Mouse (Mus musculus) adrenal gland, postnatal 14 days (tissue): ENCODE measurements at regions not wholly inside any gene's neighbourhood (a gene's known extent, or its start where the extent isn't known, plus 50 kb on each side); places are given as distances from the start of the nearest gene placed in this dataset.

ENCODE experiments used
- DNase-seq: peaks from one replicate; pipeline ENCODE4 v3.0.0; 2021; ENCODE audit warnings: mixed read lengths

GRCm38 (mm10) chr1:121842381-121843075 lies 274.7 kb upstream of the Ddx18 start:
- DNase-seq: no peak

GRCm38 (mm10) chr1:121833559-121833958 lies 265.8 kb upstream of the Ddx18 start:
- no peak for DNase-seq

- DNase-seq: peak; percentile 31
Measured at GRCm38 (mm10) chr1:121830242-121830641, 262.5 kb upstream of the Ddx18 start.

GRCm38 (mm10) chr1:121822950-121823349 lies 255.2 kb upstream of the Ddx18 start:
- no peak for DNase-seq

DNA sequence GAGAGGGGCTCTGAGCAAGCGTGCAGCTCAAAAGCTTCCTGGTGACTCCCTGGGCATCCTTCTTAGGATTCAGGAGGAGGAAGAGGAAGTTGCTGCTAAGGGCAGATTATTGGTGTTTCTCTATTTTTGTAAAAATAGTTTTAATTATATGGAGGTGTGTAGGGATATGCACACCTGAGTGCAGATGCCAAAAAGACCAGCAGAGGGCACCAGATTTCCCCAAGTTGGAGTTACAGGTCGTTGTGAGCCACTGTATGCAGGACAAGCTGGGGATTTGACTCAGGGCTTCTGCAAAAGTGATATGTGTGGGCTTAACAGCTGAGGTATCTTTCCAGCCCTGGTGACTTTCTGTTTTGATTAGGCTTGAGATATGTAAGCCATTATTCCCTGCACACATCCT lies 235.5 kb upstream of the Ddx18 start:
- no peak for DNase-seq

- DNase-seq: no peak
Measured at GRCm38 (mm10) chr1:121802476-121802875, 234.7 kb upstream of the Ddx18 start.

DNA sequence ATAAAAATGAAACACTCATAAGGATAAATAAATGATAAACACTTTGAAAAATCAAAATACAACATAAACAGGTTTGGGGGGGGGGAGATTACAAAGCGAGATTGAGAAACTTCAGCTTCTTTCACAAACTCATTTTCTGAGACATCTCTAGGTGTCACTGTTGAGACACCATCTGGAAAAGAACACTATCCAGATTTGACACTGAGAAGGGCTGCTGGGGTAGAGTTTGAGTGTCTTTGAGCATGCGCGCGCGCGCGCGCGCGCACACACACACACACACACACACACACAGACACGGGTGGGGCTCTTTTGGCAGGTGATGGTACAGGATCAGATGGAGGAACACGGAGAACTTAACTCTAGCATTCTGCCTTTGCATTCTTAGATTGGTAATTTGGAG lies 230.7 kb upstream of the Ddx18 start:
- no peak for DNase-seq

DNA sequence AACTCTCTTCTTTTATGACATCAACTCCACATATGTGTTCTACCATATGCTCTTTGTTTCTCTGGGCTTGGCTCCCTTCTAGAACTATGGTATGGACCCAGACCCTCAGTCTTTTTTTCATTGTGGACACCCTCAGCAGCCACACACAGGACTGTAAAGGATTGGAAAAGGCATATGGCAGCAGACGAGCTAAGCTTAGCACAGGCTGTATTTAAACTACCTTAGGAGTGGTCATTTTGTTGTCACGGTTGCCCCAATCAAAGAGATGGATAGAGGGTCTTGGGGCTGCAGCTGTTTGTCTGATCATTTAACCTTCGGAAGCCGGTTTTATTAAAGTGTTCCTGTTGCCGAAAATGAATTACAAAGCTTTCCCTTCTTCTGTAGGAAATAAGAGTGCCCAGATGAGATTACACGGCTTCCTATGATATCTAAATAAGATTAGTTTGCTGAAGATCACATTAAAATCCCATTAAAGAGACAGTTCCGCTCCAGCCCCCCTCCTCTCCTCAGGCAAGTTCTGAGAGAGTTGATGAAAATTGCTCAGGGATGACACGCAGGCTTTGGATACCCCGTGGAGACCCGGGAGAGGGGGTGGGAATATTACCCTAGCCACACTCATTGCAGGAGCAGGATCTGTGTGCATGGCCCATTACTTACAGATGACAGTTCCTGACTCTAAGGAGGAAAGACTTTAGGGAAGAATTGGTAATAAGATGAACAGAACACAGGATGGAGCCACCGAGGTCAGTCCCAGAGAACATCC lies 227.4 kb upstream of the Ddx18 start:
- DNase-seq: no peak

DNA sequence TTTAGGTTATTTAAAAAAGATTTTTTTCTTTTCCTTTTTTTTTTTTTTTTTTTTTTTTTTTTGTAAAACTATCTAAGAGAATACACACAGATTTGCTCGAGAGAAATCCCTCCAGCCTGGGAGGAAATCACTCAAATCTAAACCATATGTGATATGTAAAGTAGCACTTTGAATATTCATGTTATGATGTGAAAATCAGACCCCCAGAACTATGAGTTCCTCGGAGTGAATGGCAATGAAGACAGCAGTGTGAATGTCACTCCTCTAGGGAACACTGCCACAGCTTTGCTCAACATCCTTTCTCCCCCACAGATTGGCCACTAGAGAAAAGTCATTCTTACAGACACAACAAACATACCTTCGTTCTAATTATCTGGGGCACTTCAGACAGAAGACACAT lies 217.8 kb upstream of the Ddx18 start:
- no peak for DNase-seq

GRCm38 (mm10) chr1:121773988-121774387 lies 206.2 kb upstream of the Ddx18 start:
- DNase-seq: no peak

- DNase-seq: no peak
Measured at GRCm38 (mm10) chr1:121771444-121771843, 203.7 kb upstream of the Ddx18 start.

DNA sequence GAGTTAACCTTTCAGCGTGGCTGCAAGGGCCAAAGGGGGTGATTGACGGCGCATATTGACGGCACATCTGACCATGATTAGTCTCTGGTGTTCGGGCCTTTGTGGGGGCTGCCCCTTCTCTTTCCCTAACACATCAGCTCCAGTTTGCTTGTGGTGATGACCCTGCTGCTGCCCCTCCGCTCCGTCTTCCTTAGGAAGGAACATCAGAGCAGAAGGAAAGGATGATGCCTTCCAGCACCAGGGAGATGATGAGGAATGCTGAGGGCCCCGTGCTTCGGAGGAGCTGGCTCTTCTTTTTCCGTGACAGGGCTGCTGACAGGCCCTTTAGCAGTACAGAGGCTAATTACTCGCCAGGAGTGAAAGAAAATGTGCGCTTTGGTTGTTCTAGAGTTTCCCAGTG lies 203.1 kb upstream of the Ddx18 start:
- DNase-seq: no peak

DNA sequence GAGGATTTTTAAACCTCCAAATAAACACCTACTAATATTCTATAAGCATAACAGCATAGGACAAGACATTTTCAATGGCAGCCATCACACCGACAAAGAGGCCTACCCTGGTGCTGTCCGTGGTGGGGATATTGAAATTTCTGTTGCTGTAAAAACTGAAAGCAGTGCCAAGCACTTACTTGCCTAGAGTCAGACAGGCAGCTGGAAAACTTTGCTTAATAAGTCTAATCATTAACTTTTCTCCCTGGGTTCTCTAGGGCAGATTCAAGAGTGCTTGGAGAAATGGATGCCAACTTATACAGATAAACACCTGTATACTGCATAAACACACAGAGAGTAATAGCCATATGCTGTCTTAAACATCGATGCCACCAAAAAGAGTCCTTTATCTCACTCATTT lies 192.3 kb upstream of the Ddx18 start:
- DNase-seq: no peak

GRCm38 (mm10) chr1:121745181-121745580 lies 177.4 kb upstream of the Ddx18 start:
- no peak for DNase-seq

GRCm38 (mm10) chr1:121735113-121735719 lies 167.4 kb upstream of the Ddx18 start:
- DNase-seq: no peak

DNA sequence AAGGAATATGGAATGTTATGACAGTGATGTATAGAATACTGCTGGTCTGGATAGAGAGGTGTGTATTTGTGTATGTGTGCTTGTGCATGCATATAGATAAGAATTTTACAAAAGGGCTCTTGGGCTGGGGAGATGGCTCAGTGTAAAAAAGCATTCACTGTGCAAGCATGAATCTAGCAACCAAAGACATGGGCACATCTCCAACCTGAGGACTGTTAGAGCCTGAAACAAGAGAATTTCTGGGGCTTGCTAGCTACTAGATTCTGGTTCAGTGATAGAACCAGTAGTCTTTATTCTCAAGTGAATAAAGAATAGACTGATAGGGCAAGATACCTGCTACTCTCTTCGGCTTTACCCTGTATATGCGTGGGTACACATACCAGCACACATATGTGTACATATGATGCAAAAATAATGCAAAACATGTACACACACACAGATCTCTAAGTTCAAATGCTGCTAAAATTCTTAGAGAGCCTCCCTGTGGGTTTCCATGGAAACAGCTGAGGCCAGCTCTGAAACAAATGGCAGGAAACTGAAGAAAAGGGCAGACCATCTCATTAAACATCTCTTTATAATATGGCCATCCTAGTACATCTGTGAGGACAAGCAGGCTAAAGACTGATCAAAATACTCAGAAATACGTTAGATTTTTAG lies 166.8 kb upstream of the Ddx18 start:
- DNase-seq: no peak

GRCm38 (mm10) chr1:121709317-121709860 lies 141.6 kb upstream of the Ddx18 start:
- no peak for DNase-seq

DNA sequence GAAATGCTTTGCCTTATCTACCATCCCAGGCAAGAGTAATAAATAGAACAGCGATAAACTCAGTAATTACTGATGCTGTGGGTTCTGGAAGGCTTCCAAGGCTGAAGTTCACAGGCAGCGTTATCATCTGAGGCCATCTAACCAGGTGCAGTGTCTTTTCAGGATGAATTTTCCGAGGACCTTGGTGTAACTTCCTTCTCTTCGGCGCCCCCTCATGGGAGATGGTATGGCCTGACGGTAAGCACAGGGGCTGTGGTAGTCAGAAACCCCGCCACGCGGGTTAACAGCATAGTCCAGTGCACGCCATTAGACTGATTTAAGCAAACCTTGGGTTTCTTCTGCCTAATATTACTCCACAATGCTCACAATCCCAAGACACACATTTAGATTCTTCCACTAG lies 140.5 kb upstream of the Ddx18 start:
- DNase-seq: peak; percentile 6

DNA sequence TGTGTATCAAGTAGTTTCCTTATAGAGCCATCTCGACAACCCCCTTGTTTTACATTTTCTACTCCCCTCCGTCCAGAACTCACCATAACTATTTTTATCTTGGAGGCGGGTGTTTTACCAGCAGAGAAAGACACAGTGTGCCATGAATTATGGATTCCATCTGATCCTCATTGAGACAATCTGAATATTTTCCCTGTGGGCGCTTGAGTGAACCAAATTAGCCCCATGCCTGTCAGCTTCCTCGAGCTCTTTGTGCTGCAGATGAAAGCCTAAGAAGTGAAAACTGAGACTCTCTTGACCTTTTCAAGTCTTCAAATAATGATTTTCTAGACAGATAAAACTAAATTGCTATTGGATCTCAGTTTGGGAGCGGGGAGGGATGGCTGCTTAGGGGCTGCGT lies 134.0 kb upstream of the Ddx18 start:
- DNase-seq: no peak

DNA sequence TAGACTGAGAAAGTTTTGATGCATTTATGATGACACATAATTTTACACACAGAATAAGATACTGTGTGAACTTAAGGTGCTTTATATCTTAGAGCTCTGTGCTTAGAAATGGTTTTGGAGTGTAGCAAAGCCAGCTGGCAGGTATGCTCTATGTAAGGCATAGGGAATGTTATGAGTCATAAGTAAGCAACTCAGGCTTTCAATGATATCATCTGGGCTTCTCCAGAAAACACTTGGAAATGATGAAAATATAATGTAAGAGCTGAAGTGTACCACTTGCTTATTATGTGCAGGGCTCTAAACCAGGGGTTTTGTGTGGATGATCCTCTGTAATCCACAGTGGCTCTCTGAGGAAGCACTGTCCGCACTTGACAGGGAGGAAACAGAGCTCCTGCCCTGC lies 86.1 kb upstream of the Ddx18 start:
- no peak for DNase-seq

DNA sequence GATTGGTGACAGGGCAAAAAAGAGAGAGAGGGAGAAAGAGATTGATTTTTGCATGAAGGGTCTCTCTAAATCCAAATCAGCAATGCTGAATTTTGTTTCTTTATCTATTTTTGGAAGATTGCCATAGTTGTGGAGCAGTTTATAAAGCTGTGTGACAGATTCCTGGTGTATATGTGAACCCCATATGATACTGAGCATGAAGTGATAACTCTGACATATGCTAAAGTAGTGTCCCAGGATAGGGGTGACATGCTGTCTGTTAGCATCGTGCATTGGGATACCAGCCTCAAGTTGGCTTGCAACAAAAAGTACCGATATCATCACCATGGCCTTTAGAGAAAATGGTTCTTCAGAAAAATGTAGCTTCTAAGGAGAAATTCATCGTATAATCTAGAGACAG lies 82.3 kb upstream of the Ddx18 start:
- no peak for DNase-seq

DNA sequence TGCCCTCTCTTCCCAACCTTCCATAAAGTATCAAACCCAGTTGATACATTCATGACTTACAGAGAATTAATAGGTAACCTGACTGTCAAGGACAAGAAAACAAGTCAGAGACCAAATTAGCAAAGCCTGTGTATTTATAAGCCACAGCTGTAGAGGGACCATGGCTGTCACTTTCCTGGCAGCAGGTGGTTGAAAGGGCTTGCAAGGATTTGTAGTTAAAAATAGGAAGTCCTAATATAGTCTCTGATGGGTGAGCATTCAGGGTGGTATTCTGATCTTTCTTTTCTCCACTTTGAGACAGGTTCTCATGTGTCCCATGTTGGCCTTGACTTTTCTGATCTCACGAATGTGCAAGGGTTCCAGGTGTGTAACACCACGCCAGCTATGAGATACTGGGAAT lies 63.7 kb upstream of the Ddx18 start:
- no peak for DNase-seq

DNA sequence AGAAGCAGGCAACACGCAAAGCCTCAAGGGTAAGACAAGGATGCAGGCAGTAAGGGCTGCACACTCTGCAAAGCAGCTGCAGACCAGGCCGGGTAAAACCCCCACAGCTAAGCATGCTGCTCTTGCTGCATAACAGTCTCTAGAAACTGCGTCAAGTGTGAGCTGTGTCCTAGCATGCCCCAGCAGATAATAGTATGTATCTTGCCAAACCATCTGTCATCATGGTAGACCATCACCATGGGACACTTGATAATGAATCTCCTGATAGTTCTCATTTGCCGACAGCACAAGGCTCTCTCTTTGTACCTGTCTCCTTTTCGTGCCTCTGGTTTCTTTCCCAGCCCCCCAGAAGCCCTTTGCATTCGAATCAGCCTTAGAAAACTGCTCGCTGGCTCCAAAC lies 52.5 kb upstream of the Ddx18 start:
- DNase-seq: no peak
